Mouse (Mus musculus) stomach, embryonic 14.5 days (tissue): ENCODE measurements around the gene St3gal2. TPM values are rescaled to one million over a fixed set of nuclear protein-coding genes. Genes with fewer than 3 reads are reported as not detected.
"Not testable (repeated sequence)": the region's sequence is repeated elsewhere in the genome, so short reads cannot be mapped to it uniquely, and the experiment has no call there.

Source experiments
- ATAC-seq: fragments of 200-750 bp; cut with Nextera tagmentation; 2 replicates; pipeline ENCODE4 v1.8.0; 2017; ENCODE audit warnings: low read depth, moderate TSS enrichment; ENCODE audit not compliant: insufficient number of reproducible peaks, insufficient read depth, low FRiP score
- H3K27ac ChIP-seq: fragments of 300-500 bp; sonication (generic); 2 replicates; pipeline ENCODE4 v1.5.1; 2014; ENCODE audit warnings: mild to moderate bottlenecking, low read length, moderate library complexity, mixed read lengths
- H3K27me3 ChIP-seq: fragments of 300-500 bp; sonication (generic); 2 replicates; pipeline ENCODE4 v1.6.1; 2014; ENCODE audit warnings: low read length, control low read depth, mixed read lengths; ENCODE audit not compliant: control insufficient read depth, insufficient read depth
- H3K36me3 ChIP-seq: fragments of 300-500 bp; sonication (generic); 2 replicates; pipeline ENCODE4 v1.6.1; 2014; ENCODE audit warnings: mild to moderate bottlenecking, control low read depth, low read length, moderate library complexity, mixed read lengths; ENCODE audit not compliant: control insufficient read depth, insufficient read depth
- H3K4me1 ChIP-seq: fragments of 300-500 bp; sonication (generic); 2 replicates; pipeline ENCODE4 v1.6.1; 2014; ENCODE audit warnings: low read length, control low read depth, mixed read lengths; ENCODE audit not compliant: control insufficient read depth, insufficient read depth
- H3K4me2 ChIP-seq: fragments of 300-500 bp; sonication (generic); replicated peaks from 2 replicates; pipeline ENCODE4 v1.6.1; 2014; ENCODE audit warnings: low read depth, low read length, control low read depth
- H3K4me3 ChIP-seq: fragments of 300-500 bp; sonication (generic); 2 replicates; pipeline ENCODE4 v1.5.1; 2014; ENCODE audit warnings: low read depth, low read length, control low read depth
- H3K9ac ChIP-seq: fragments of 300-500 bp; sonication (generic); replicated peaks from 2 replicates; pipeline ENCODE4 v1.6.1; 2014; ENCODE audit warnings: low read depth, mild to moderate bottlenecking, control low read depth, low read length, moderate library complexity, mixed read lengths
- H3K9me3 ChIP-seq: fragments of 300-500 bp; sonication (generic); 2 replicates; pipeline ENCODE4 v1.6.1; 2016; ENCODE audit warnings: low read depth, low read length, control low read depth; ENCODE audit not compliant: control insufficient read depth
- WGBS: fragments of 180-500 bp; shearing (Covaris S2); extraction: QIAGEN DNeasy Blood & Tissue Kit; methylation state at CpG from one replicate; pipeline ENCODE4 v1.1.7; 2014; 5-methylcytosine and 5-hydroxymethylcytosine counted together
- polyA plus RNA-seq: library from polyadenylated mRNA; unstranded; fragments of >200 nt; fragmentation: Nextera tagmentation; extraction: Ambion mirVana; gene quantifications from 2 replicates; pipeline ENCODE4 v1.2.1, GENCODE M21; 2014

The St3gal2 gene
- polyA plus RNA-seq, 1 experiment from 2014 or later = 11.0 TPM

DNA sequence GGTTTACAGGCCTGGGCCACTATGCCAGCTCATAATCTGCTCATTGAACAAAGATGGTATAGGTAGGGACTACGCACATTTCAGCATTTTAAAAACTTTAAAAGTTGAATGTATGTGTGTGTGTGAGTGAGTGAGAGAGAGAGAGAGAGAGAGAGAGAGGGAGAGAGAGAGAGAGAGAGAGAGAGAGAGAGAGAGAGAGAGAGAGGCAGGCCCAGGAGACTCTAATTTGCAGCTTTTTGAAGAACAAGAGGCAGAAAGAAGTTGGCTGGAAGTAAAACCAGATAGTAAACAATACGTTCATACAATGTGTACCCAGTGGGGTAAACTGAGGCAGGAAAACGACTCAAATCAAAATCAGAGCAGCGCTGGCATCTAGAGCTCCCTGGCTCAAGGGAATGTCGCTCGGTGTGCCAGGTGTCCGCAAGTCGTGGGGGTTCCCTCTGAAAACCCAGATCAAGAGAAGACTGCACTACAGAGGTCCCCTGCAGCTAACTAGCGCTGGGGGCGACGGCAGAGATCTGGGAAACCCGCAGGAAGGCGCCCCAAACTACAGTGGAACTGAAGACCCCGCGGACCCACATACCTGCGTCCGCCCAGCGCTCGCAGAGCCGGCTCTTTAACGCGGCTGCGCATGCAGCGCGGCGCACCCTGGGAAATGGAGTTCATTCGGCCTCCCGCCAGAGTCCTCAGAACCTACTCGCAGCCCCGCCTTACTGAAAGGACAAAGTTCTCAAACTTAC is 17.7 kb upstream of the St3gal2 start, which contains the start of gene Fuk:
Gene Fuk, minus strand, starts transcription at position 650 of the 740 bp plus-strand sequence.
- Histone ChIP-seq H3K9me3 (no peaks in the 10 kb centered on the region), H3K4me1 (peaks cover 3% of the 10 kb centered on the region; the same call in 1 of the 2 replicates), H3K4me2 (peak within 1 kb of the TSS; percentile 57), H3K27me3 (no peaks in the 10 kb centered on the region), H3K9ac (peak within 1 kb of the TSS; percentile 50), H3K36me3 (peaks cover 6% of the 10 kb centered on the region; the same call in 1 of the 2 replicates), H3K27ac (no peak within 1 kb of the TSS), H3K4me3 (peak within 1 kb of the TSS; percentile 67)
- peak; percentile 93 for ATAC-seq
- 2% methylated on average over 30 of the region's 30 CpGs for WGBS

GRCm38 (mm10) chr8:110902579-110902965 is 17.1 kb upstream of the St3gal2 start:
- Histone ChIP-seq H3K4me2 (peak overlapping the region; percentile 57), H3K9ac (no peak overlapping the region; the same call in 1 of the 2 replicates), H3K4me3 (peak overlapping the region; percentile 67), H3K27me3 (no peaks in the 10 kb centered on the region), H3K36me3 (peaks cover 6% of the 10 kb centered on the region; the same call in 1 of the 2 replicates), H3K9me3 (no peaks in the 10 kb centered on the region), H3K27ac (no peak overlapping the region), H3K4me1 (peaks cover 3% of the 10 kb centered on the region; the same call in 1 of the 2 replicates)
- WGBS = 65% methylated on average over 2 of the region's 2 CpGs
- ATAC-seq = peak; percentile 10; the same call in 1 of the 2 replicates

DNA sequence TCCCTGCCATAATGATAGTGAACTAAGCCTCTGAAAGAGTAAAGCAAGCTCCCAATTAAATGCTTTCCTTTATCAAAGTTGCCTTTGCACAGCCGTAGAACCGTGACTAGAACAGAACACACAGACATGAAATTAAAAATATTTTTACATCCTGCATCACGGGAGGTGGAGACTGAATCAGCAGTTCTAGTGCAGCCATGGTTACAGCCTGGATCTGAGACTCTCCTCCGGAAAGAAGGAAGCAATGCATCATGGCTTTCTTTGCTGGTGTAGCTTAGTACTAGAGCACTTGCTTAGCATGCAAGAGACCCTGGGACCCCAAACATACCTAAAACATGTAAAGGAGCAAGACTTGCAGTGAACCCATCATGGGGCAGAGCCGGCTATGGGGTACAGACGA is 14.3 kb upstream of the St3gal2 start:
- no peak overlapping the region for H3K27ac ChIP-seq
- no peaks in the 10 kb centered on the region for H3K36me3 ChIP-seq
- H3K4me1 ChIP-seq = peaks cover 3% of the 10 kb centered on the region; the same call in 1 of the 2 replicates
- 89% methylated on average over 6 of the region's 6 CpGs for WGBS
- no peak for ATAC-seq
- H3K4me2 ChIP-seq = no peak overlapping the region
- H3K9ac ChIP-seq = no peak overlapping the region
- H3K4me3 ChIP-seq = no peak overlapping the region
- no peaks in the 10 kb centered on the region for H3K9me3 ChIP-seq
- H3K27me3 ChIP-seq = no peaks in the 10 kb centered on the region

GRCm38 (mm10) chr8:110906682-110907081 is 13.0 kb upstream of the St3gal2 start:
- H3K27ac ChIP-seq = no peak overlapping the region
- no peak for ATAC-seq
- H3K36me3 ChIP-seq = no peaks in the 10 kb centered on the region
- H3K9ac ChIP-seq = no peak overlapping the region
- 90% methylated on average over 1 of the region's 1 CpGs for WGBS
- H3K4me1 ChIP-seq = no peaks in the 10 kb centered on the region
- H3K27me3 ChIP-seq = no peaks in the 10 kb centered on the region
- H3K4me2 ChIP-seq = no peak overlapping the region
- H3K4me3 ChIP-seq = no peak overlapping the region
- no peaks in the 10 kb centered on the region for H3K9me3 ChIP-seq

- not testable (repeated sequence) for H3K27ac ChIP-seq, H3K9ac ChIP-seq, H3K9me3 ChIP-seq, H3K4me1 ChIP-seq, H3K4me3 ChIP-seq, H3K4me2 ChIP-seq, ATAC-seq, H3K27me3 ChIP-seq, H3K36me3 ChIP-seq
Measured at GRCm38 (mm10) chr8:110909850-110910249, 9.9 kb upstream of the St3gal2 start.

DNA sequence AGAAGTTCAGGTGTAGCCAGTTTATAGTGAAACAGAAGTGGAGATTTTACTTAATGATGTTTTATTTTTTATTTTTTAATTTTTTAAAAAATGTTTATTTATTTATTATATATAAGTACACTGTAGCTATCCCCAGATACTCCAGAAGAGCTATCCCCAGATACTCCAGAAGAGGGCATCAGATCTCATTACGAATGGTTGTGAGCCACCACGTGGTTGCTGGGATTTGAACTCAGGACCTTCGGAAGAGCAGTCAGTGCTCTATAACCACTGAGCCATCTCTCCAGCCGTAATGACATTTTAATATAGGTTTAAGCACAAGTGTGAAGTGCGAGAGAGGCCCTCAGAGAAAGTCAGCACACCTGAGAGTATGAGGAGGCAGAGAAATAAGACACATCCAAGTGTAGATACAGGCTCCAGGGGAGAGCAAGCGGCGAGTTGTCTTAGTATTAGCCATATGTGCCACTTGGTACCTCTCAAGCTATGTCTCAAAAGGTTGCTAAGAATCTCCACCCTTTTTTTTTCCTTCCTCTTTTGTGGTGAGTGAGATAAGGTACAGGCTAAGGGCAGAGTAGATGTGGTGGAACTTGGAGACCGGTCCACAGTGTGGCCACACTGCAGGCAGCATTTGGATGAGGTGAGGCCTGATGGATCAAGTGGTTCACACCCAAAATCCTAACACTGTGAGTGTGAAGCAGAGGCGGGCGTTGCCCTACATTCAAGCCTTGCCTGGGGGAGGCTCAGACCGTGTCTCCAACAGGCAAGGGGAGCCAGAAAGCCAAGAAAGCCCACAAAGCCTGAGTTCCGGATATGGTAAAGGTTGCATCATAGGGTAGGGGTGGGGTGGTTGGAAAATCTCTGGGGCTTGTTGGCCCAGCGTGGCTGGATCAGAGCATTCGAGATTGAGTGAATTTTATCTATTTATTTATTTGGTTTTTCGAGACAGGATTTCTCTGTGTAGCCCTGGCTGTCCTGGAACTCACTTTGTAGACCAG is 7.8 kb upstream of the St3gal2 start:
- H3K9me3 ChIP-seq = no peaks in the 10 kb centered on the region
- no peak for ATAC-seq
- WGBS = 82% methylated on average over 15 of the region's 15 CpGs

DNA sequence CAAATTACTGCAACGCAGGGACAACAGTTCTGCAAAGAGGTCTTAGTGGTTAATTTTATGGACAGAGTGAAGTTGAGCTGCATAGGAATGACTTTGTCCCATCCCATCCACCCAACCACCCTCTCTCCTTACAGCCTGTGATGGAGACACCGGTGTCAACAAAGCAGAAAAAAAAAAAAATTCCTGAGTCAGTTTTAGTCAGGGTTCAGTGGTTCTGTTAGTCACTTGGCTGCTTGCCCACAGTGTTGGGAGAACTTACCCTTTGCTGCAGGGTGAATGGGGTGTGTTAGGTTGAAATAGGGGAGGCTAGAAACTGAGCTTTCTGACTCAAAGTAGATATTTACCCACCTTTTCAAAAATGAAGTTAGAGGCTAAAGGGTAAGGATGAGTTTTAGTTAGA is 2.3 kb upstream of the St3gal2 start:
- Histone ChIP-seq H3K27ac (no peak overlapping the region), H3K36me3 (no peaks in the 10 kb centered on the region), H3K9me3 (no peaks in the 10 kb centered on the region), H3K4me2 (no peak overlapping the region), H3K4me3 (no peak overlapping the region), H3K4me1 (peaks cover 3% of the 10 kb centered on the region; the same call in 1 of the 2 replicates), H3K9ac (no peak overlapping the region), H3K27me3 (no peaks in the 10 kb centered on the region)
- 61% methylated on average over 2 of the region's 2 CpGs for WGBS
- no peak for ATAC-seq

More for the DNA sequence above, 7.8 kb upstream of the St3gal2 start:
- H3K27me3 ChIP-seq = no peaks in the 10 kb centered on the region
- H3K4me3 ChIP-seq = no peak overlapping the region
- no peak overlapping the region for H3K27ac ChIP-seq
- no peak overlapping the region for H3K9ac ChIP-seq
- no peaks in the 10 kb centered on the region for H3K36me3 ChIP-seq
- no peaks in the 10 kb centered on the region for H3K4me1 ChIP-seq
- no peak overlapping the region for H3K4me2 ChIP-seq

GRCm38 (mm10) chr8:110918027-110918426 is 1.7 kb upstream of the St3gal2 start:
- no peaks in the 10 kb centered on the region for H3K36me3 ChIP-seq

More at GRCm38 (mm10) chr8:110918027-110918426, 1.7 kb upstream of the St3gal2 start:
- H3K4me3 ChIP-seq = no peak overlapping the region
- no peaks in the 10 kb centered on the region for H3K9me3 ChIP-seq
- no peak for ATAC-seq
- H3K27ac ChIP-seq = no peak overlapping the region
- WGBS = 72% methylated on average over 11 of the region's 11 CpGs
- H3K4me1 ChIP-seq = peaks cover 3% of the 10 kb centered on the region; the same call in 1 of the 2 replicates
- no peaks in the 10 kb centered on the region for H3K27me3 ChIP-seq
- no peak overlapping the region for H3K4me2 ChIP-seq
- no peak overlapping the region for H3K9ac ChIP-seq
